Mouse (Mus musculus) cerebellum, adult 2 months (tissue): ENCODE measurements at regions not wholly inside any gene's neighbourhood (a gene's known extent, or its start where the extent isn't known, plus 50 kb on each side); places are given as distances from the start of the nearest gene placed in this dataset.

ENCODE experiments used
- CTCF ChIP-seq: fragments of 200-500 bp; IDR thresholded peaks from 2 replicates; pipeline ENCODE4 v1.5.1; 2011; ENCODE audit warnings: low read depth, mild to moderate bottlenecking, control low read depth, low read length, moderate library complexity, borderline replicate concordance; ENCODE audit not compliant: insufficient read depth
- POLR2A ChIP-seq: fragments of 200-500 bp; IDR thresholded peaks from 2 replicates; pipeline ENCODE4 v1.6.1; 2011; ENCODE audit warnings: low read length, control low read depth, borderline replicate concordance; ENCODE audit not compliant: insufficient read depth

DNA sequence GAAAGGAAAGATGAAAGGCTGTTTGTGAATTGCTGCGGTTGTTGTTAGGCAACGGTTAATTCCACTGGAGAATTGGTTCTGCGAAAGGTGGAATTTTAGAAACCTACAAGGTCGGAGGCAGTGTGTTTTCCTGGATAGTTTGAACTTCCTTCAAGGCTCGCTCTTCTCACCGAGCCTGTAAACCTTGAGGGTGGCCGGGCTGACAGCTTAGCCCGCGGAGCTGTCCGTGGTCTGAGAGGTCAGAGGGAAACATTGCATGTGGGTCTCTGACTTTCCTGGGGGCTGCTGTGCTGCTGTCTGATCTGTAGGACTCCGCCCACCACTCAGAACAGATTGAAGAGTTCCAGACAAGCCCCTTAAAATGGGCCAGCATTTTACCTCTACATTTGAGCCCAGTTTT, 124.3 kb upstream of the Mkln1 start:
- TF ChIP-seq CTCF: no peak
- TF ChIP-seq POLR2A: no peak
